In the genomic region with DNA sequence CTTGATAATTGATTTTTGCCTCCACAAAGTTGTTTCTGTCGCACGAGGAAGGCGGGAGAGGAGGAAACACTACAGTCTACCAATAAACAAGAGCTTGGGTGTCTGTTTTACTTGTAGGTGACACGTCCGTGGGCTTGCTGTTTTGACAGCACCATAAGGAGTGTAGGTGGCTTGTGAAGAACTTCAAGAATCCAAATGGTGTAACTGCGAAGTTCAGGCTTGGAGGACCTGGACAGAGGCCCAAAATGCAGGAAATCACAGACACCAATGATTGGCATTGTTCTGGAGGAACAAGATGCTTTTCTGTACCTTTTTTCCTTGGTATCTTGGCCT, we compare ENCODE assay signal across 8 mouse cellular contexts.
DNase-seq lines count a peak whose midpoint lies in the region; ATAC-seq lines count a peak whose summit lies in the region.

No protein-coding gene starts in this region.

- no peak for DNase-seq in heart, postnatal 4 days
- peak; percentile 46 for DNase-seq in NIH3T3 (ENCODE audit: low read depth)
- no peak for DNase-seq in hindbrain, embryonic 11.5 days (ENCODE audit: low spot score)
- no peak for DNase-seq in cerebellum, adult 9-11 months

- no peaks in the 10 kb centered on the region for H3K36me3 ChIP-seq in heart, embryonic 11.5 days (ENCODE audit: control insufficient read depth, insufficient read depth, low read length)
- H3K36me3 ChIP-seq in hindbrain, embryonic 11.5 days (ENCODE audit: control insufficient read depth, insufficient read depth, low read length) = no peaks in the 10 kb centered on the region
- no peaks in the 10 kb centered on the region for H3K36me3 ChIP-seq in limb, embryonic 12.5 days
- H3K36me3 ChIP-seq in neural tube, embryonic 12.5 days = no peaks in the 10 kb centered on the region

- ATAC-seq in heart, embryonic 11.5 days (replicated peaks; ENCODE audit: insufficient number of reproducible peaks, low FRiP score, low TSS enrichment) = no peak
- ATAC-seq in hindbrain, embryonic 11.5 days (ENCODE audit: low FRiP score) = peak; percentile 63
- ATAC-seq in limb, embryonic 12.5 days (ENCODE audit: insufficient number of reproducible peaks, insufficient read depth, low FRiP score, low TSS enrichment, low read depth) = peak; percentile 43
- ATAC-seq in neural tube, embryonic 12.5 days (ENCODE audit: low FRiP score, low read depth) = no peak
- ATAC-seq in granulocyte monocyte progenitor cell, adult 5-6 weeks (replicated peaks; ENCODE audit: poor library complexity, severe bottlenecking) = no peak

- H3K27ac ChIP-seq in heart, embryonic 11.5 days (ENCODE audit: low read depth, low read length) = peak overlapping the region; percentile 86
- peak overlapping the region; percentile 30; the same call in 1 of the 2 replicates for H3K27ac ChIP-seq in hindbrain, embryonic 11.5 days (ENCODE audit: low read depth, low read length)
- H3K27ac ChIP-seq in limb, embryonic 12.5 days = peak overlapping the region; percentile 87
- H3K27ac ChIP-seq in neural tube, embryonic 12.5 days = no peak overlapping the region

- H3K9me3 ChIP-seq in heart, embryonic 11.5 days (replicated peaks; ENCODE audit: control insufficient read depth, low read length) = no peaks in the 10 kb centered on the region
- no peaks in the 10 kb centered on the region for H3K9me3 ChIP-seq in hindbrain, embryonic 11.5 days (ENCODE audit: control insufficient read depth, low read length)
- no peaks in the 10 kb centered on the region for H3K9me3 ChIP-seq in limb, embryonic 12.5 days
- H3K9me3 ChIP-seq in neural tube, embryonic 12.5 days = no peaks in the 10 kb centered on the region

- peak overlapping the region; percentile 83 for H3K9ac ChIP-seq in heart, embryonic 11.5 days (ENCODE audit: low read depth, low read length)
- H3K9ac ChIP-seq in hindbrain, embryonic 11.5 days (ENCODE audit: low read depth, low read length) = peak overlapping the region; percentile 68
- H3K9ac ChIP-seq in limb, embryonic 12.5 days (replicated peaks) = peak overlapping the region; percentile 66
- H3K9ac ChIP-seq in neural tube, embryonic 12.5 days = peak overlapping the region; percentile 51

- H3K27me3 ChIP-seq in heart, embryonic 11.5 days (ENCODE audit: control insufficient read depth, insufficient read depth, low read length) = no peaks in the 10 kb centered on the region
- H3K27me3 ChIP-seq in hindbrain, embryonic 11.5 days (ENCODE audit: control insufficient read depth, insufficient read depth, low read length) = no peaks in the 10 kb centered on the region
- no peaks in the 10 kb centered on the region for H3K27me3 ChIP-seq in limb, embryonic 12.5 days
- no peaks in the 10 kb centered on the region for H3K27me3 ChIP-seq in neural tube, embryonic 12.5 days (replicated peaks)

- peaks cover 17% of the 10 kb centered on the region; the same call in 1 of the 2 replicates for H3K4me1 ChIP-seq in heart, embryonic 11.5 days (ENCODE audit: control insufficient read depth, insufficient read depth, low read length)
- H3K4me1 ChIP-seq in hindbrain, embryonic 11.5 days (replicated peaks; ENCODE audit: control insufficient read depth, insufficient read depth, low read length) = no peaks in the 10 kb centered on the region; the same call in 1 of the 2 replicates
- H3K4me1 ChIP-seq in limb, embryonic 12.5 days (replicated peaks) = peaks cover 15% of the 10 kb centered on the region
- peaks cover 13% of the 10 kb centered on the region for H3K4me1 ChIP-seq in neural tube, embryonic 12.5 days

- H3K4me2 ChIP-seq in heart, embryonic 11.5 days = peak overlapping the region; percentile 84
- H3K4me2 ChIP-seq in hindbrain, embryonic 11.5 days (replicated peaks; ENCODE audit: low read depth, low read length) = peak overlapping the region; percentile 76
- peak overlapping the region; percentile 64 for H3K4me2 ChIP-seq in limb, embryonic 12.5 days
- H3K4me2 ChIP-seq in neural tube, embryonic 12.5 days (replicated peaks) = peak overlapping the region; percentile 81

- H3K4me3 ChIP-seq in heart, embryonic 11.5 days (ENCODE audit: low read depth, low read length) = peak overlapping the region; percentile 51
- H3K4me3 ChIP-seq in hindbrain, embryonic 11.5 days (ENCODE audit: low read depth, low read length) = peak overlapping the region; percentile 48
- peak overlapping the region; percentile 55 for H3K4me3 ChIP-seq in limb, embryonic 12.5 days (replicated peaks)
- peak overlapping the region; percentile 51 for H3K4me3 ChIP-seq in neural tube, embryonic 12.5 days

- 5% methylated on average over 6 of the region's 6 CpGs for WGBS in heart, embryonic 11.5 days (ENCODE audit: insufficient replicate concordance)
- WGBS in hindbrain, embryonic 11.5 days = 6% methylated on average over 6 of the region's 6 CpGs
- 3% methylated on average over 6 of the region's 6 CpGs for WGBS in limb, embryonic 12.5 days
- WGBS in neural tube, embryonic 12.5 days = 10% methylated on average over 6 of the region's 6 CpGs

Comparison
In these comparisons a context has a peak if more than half of its experiments do, and no peak if none do; other contexts are left out.
1. ATAC-seq: peak in hindbrain, embryonic 11.5 days (single experiment) and limb, embryonic 12.5 days (single experiment); none in heart, embryonic 11.5 days (single experiment), neural tube, embryonic 12.5 days (single experiment) and granulocyte monocyte progenitor cell, adult 5-6 weeks (single experiment).
2. Peak in every context shown above with its lines, with median percentiles within 50 percentile points of each other: H3K4me2 ChIP-seq, H3K4me3 ChIP-seq and H3K9ac ChIP-seq.